Mouse (Mus musculus) olfactory bulb, adult 2 months (tissue): ENCODE measurements at regions not wholly inside any gene's neighbourhood (a gene's known extent, or its start where the extent isn't known, plus 50 kb on each side); places are given as distances from the start of the nearest gene placed in this dataset.

Experiments used
- H3K27ac ChIP-seq: fragments of 200-500 bp; 2 replicates; pipeline ENCODE4 v1.5.1; 2012; ENCODE audit warnings: low read depth, low read length; ENCODE audit not compliant: insufficient read depth
- H3K4me1 ChIP-seq: fragments of 200-500 bp; 2 replicates; pipeline ENCODE4 v1.6.1; 2012; ENCODE audit warnings: low read length; ENCODE audit not compliant: control insufficient read depth, insufficient read depth
- H3K4me3 ChIP-seq: fragments of 200-500 bp; 2 replicates; pipeline ENCODE4 v1.5.1; 2012; ENCODE audit warnings: mild to moderate bottlenecking, low read depth, low read length, moderate library complexity; ENCODE audit not compliant: insufficient read depth
- CTCF ChIP-seq: fragments of 200-500 bp; IDR thresholded peaks from 2 replicates; pipeline ENCODE4 v1.5.1; 2012; ENCODE audit warnings: low read depth, mild to moderate bottlenecking, low read length, moderate library complexity; ENCODE audit not compliant: insufficient read depth
- POLR2A ChIP-seq: fragments of 200-500 bp; IDR thresholded peaks from 2 replicates; pipeline ENCODE4 v1.6.1; 2012; ENCODE audit warnings: mild to moderate bottlenecking, low read depth, low read length, moderate library complexity; ENCODE audit not compliant: insufficient read depth
- WGBS: fragments of 180-500 bp; shearing (Covaris S2); methylation state at CpG from one replicate; pipeline ENCODE4 v1.1.7; 2018; 5-methylcytosine and 5-hydroxymethylcytosine counted together

GRCm38 (mm10) chr1:185726811-185727210 lies 272.2 kb downstream of the Slc30a10 start:
- TF ChIP-seq CTCF, result no peak
- TF ChIP-seq POLR2A, result no peak
- Histone ChIP-seq H3K4me3 (no peak overlapping the region), H3K27ac (no peak overlapping the region), H3K4me1 (no peaks in the 10 kb centered on the region)

GRCm38 (mm10) chr1:185727749-185728148 lies 273.1 kb downstream of the Slc30a10 start:
- H3K4me1 ChIP-seq, result no peaks in the 10 kb centered on the region
- 75% methylated on average over 4 of the region's 4 CpGs for WGBS

GRCm38 (mm10) chr1:185728406-185728805 lies 273.8 kb downstream of the Slc30a10 start:
- 76% methylated on average over 3 of the region's 3 CpGs for WGBS
- Histone ChIP-seq H3K4me1 (no peaks in the 10 kb centered on the region), H3K4me3 (no peak overlapping the region), H3K27ac (no peak overlapping the region)
- TF ChIP-seq POLR2A (no peak), CTCF (no peak)

More at GRCm38 (mm10) chr1:185727749-185728148, 273.1 kb downstream of the Slc30a10 start:
- Histone ChIP-seq H3K27ac (no peak overlapping the region), H3K4me3 (no peak overlapping the region)
- TF ChIP-seq POLR2A, result no peak
- TF ChIP-seq CTCF, result no peak

- no peaks in the 10 kb centered on the region for H3K4me1 ChIP-seq
- no peak overlapping the region for H3K4me3 ChIP-seq
- no peak for TF ChIP-seq POLR2A
- no peak for TF ChIP-seq CTCF
- WGBS, result 77% methylated on average over 9 of the region's 9 CpGs
- H3K27ac ChIP-seq, result no peak overlapping the region
These were observed 276.4 kb downstream of the Slc30a10 start for GRCm38 (mm10) chr1:185731062-185731461.

GRCm38 (mm10) chr1:185736773-185737172 lies 282.1 kb downstream of the Slc30a10 start:
- H3K27ac ChIP-seq, result no peak overlapping the region
- 82% methylated on average over 2 of the region's 2 CpGs for WGBS
- peaks cover 5% of the 10 kb centered on the region for H3K4me1 ChIP-seq
- H3K4me3 ChIP-seq, result no peak overlapping the region
- TF ChIP-seq POLR2A, result no peak
- TF ChIP-seq CTCF, result no peak

GRCm38 (mm10) chr1:185741034-185741890 lies 286.6 kb downstream of the Slc30a10 start:
- Histone ChIP-seq H3K4me3 (no peak overlapping the region), H3K4me1 (peaks cover 6% of the 10 kb centered on the region), H3K27ac (no peak overlapping the region)
- no peak for TF ChIP-seq POLR2A
- TF ChIP-seq CTCF, result no peak
- 16% methylated on average over 11 of the region's 11 CpGs for WGBS

GRCm38 (mm10) chr1:185749251-185749650 lies 294.6 kb downstream of the Slc30a10 start:
- no peak for TF ChIP-seq CTCF
- no peak for TF ChIP-seq POLR2A
- no peak overlapping the region for H3K4me3 ChIP-seq

GRCm38 (mm10) chr1:185754486-185755290 lies 300.0 kb downstream of the Slc30a10 start:
- no peak overlapping the region for H3K4me3 ChIP-seq
- TF ChIP-seq CTCF, result no peak
- no peak for TF ChIP-seq POLR2A
- WGBS, result 71% methylated on average over 13 of the region's 13 CpGs
- H3K4me1 ChIP-seq, result no peaks in the 10 kb centered on the region
- H3K27ac ChIP-seq, result no peak overlapping the region

More at GRCm38 (mm10) chr1:185749251-185749650, 294.6 kb downstream of the Slc30a10 start:
- Histone ChIP-seq H3K4me1 (no peaks in the 10 kb centered on the region), H3K27ac (no peak overlapping the region)
- WGBS, result 77% methylated on average over 2 of the region's 2 CpGs

GRCm38 (mm10) chr1:185757376-185757775 lies 302.7 kb downstream of the Slc30a10 start:
- Histone ChIP-seq H3K4me1 (no peaks in the 10 kb centered on the region), H3K4me3 (no peak overlapping the region), H3K27ac (no peak overlapping the region)
- no peak for TF ChIP-seq POLR2A
- 83% methylated on average over 2 of the region's 2 CpGs for WGBS
